Mouse (Mus musculus): ENCODE measurements around the gene Cwc27.

Gene Cwc27

DNA sequence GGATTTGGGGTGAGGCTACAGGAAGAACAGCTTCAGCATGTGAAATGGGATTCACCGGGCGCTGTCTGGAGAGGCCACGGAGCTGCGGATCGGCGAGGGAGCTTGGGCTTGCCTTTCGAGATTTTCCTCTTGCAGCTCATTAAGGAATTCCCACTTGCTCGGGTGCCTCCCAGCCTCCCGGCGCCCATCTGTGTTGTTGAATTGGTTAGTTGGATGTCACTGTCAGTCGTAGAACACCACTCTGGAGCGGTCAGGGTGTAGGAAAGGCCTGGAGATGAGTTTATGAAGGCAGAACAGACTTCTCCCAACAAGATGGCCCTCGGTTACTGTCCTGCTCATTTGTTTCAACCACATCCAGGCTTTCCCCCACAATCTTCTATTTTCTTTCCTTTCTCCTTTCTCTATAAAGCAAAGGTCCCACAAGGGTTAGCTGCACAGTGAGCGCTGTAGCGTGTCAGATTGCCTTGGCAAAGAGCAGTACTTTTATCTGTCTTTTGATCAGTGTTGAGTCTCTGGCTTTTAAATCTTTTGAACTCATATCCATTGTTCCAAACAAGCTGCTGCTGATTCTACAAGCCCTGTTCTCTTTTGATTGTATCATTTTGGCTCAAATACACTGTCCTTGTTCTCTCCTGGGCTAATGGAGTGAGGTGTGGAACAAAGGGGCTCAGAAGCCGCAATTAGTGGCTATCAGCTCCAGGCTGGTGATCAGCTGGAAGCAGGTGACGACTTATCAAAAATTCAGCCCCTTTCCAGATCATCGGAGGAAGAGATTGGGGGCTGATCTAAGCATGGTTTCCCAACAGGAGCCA lies 200.7 kb downstream of the Cwc27 start:
- DNase-seq (ENCODE audit: low read depth in 1 of 2, low spot score in 2 of 2), result no peak

DNA sequence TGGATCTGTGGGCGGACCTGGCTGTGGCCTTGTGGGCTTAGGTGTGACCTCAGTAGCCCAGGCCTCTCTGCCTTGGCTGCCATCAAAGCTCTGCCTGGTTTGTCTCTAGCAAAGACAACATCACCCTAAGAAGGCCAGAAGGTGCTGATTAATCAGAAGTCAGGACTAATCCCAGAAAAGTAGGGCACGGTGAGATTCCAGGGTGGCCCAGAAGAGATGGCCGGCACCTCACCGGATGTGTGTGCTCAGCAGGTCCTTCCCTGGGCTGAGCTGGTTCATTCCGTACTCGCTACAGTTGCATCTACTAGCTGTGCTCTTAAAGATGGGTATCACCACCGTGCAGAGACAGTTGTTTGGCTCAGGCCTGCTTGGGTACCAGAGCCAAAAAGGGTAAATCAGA lies 201.8 kb downstream of the Cwc27 start:
- DNase-seq (ENCODE audit: low read depth in 1 of 2, low spot score in 2 of 2), result no peak

GRCm38 (mm10) chr13:104611296-104611695 lies 205.6 kb downstream of the Cwc27 start:
- DNase-seq (ENCODE audit: low read depth in 1 of 2, low spot score in 2 of 2), result no peak

DNA sequence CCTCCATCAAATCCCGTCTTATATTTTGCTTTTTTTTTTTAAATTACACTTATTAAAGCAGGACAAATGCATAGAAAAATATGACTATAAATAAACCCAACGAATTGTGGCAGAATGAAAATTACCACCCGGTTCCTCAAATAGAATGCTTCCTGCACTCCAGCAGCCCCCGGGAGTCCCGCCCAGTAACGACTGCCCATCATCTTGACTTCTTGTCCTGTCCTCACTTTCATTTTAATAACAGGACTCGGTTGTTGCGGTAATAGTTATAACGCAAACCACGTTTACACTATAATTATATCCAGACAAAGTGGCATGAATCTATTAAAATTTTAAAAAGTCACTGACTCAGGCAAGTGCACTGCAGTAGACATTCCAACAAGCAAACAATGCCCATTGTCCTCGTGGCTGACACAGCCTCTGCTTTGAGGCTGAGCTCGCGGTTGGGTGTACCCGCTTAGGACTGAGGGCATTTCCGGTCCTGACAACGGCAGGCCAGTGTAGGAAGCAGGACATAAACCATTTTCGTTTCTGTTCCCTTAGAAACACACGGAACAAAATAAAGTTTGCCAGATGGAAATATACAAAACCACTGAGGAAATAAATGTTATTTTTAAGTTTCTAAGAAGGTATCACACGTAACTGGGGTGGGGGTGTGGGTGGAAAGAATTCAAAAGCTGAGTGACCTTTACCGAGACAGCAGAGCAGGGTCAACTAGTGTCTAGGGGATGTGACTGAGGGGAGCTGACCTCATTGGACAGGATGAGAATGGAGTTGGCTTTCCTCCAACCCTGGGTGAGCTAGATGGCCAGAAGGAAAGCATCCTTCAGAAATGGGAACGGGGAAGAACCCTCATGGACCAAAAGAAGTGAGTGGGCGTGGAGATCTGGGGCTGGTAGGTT lies 206.5 kb downstream of the Cwc27 start:
- peak; percentile 50 to 60 for DNase-seq (ENCODE audit: low read depth in 1 of 2, low spot score in 2 of 2)

DNA sequence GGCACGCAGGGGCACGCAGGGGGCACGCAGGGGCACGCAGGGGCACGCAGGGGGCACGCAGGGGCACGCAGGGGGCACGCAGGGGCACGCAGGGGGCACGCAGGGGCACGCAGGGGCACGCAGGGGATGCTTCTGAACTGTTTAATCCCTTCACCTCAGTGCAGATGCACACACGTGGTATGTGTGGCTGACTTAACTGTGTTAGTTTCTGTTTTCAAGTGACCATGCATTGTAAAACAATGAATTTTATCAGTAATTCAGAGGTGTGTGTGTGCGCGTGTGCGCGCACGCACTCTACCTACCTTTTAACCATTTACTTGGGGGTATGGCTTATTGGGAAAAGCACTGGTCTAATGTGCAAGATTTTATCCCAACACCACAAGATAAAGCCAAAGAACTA lies 208.4 kb downstream of the Cwc27 start:
- DNase-seq (ENCODE audit: low read depth in 1 of 2, low spot score in 2 of 2), result no peak

GRCm38 (mm10) chr13:104606786-104607580 lies 210.0 kb downstream of the Cwc27 start:
- DNase-seq (ENCODE audit: low read depth in 1 of 2, low spot score in 2 of 2), result peak in 1 of 2 experiments; percentile 41

DNA sequence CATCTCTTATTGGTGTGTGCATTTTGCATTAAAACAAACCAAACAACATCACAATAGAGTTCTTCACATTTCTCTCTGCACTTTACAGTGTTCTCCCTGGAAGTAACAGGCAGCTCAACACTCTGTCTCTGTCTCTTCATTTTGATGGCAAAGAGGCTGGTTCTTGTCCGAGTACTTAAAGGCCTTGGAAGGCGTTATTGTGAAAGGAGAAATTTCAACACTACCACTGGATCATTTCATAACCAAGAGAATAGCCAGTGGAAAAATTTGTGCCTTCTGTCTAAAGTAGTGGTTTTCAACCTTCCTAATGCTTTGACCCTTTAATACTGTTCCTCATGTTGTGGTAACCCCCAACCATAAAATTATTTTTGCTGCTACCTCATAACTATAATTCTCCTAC lies 211.8 kb downstream of the Cwc27 start:
- DNase-seq (ENCODE audit: low read depth in 1 of 2, low spot score in 2 of 2), result no peak

- no peak for DNase-seq (ENCODE audit: low read depth in 1 of 2, low spot score in 2 of 2)
These were observed 214.7 kb downstream of the Cwc27 start for GRCm38 (mm10) chr13:104602197-104602596.

DNA sequence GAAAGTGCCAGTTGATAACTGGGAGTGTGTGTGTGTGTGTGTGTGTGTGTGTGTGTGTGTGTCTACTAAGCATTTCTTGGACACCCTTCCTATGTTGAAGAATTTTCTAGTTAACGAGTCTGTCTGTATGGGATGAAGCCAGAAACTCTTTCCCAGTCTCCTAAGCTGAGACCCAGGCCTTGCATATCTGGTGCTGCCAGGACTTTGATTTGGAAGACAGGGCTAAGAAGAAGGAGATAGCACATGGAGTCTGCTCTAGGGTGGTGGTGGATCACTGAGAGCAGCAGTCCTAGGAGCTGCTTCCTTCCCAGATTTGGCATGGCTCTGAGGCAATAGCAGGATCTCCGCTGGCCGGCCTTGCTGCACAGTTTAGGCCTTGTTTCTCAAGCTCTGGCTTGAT lies 215.2 kb downstream of the Cwc27 start:
- no peak for DNase-seq (ENCODE audit: low read depth in 1 of 2, low spot score in 2 of 2)

DNA sequence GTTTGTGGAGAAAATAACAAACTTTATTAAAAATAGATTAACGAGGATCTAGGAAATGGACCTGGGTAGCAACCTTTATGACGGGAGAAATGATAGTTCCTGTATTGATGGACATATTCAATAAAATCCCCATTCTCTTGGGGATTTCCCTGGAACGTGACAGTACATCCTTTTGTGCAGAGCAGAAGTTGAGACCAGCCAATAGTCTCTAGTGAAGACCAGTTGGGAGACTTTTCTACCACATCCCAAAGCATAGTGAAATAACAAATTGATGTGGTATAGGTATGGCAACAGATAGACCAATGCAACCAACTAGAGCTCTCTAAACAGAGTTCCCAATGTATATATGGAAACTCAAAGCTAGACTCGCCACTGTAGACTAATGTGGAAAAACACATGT lies 220.7 kb downstream of the Cwc27 start:
- no peak for DNase-seq (ENCODE audit: low read depth in 1 of 2, low spot score in 2 of 2)

DNA sequence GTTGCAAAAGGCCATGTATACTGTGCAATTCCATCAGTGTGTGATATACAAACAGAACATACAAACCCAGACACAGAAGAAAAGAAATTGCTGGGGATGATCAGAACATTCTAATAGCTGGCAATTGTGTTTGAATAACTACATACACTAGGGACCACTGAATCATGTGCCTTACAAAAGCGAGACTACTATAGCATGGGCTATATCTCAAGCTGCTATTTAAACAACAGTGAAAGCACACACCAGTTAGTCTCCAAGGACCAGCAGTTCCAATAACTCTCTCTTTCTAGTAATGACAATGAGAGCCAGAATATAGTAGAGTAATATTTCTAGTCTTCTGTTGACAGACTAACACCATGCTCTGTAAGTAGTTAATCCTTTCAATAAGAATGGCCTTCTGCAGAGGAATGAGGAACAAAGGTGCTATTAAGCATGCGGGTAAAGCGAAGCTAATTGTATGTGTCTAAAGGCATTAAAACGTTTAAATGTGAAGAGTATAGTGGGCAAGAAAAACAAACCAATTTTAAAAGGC lies 222.1 kb downstream of the Cwc27 start:
- no peak for DNase-seq (ENCODE audit: low read depth in 1 of 2, low spot score in 2 of 2)

GRCm38 (mm10) chr13:104590931-104591330 lies 226.0 kb downstream of the Cwc27 start:
- no peak for DNase-seq (ENCODE audit: low read depth in 1 of 2, low spot score in 2 of 2)

DNA sequence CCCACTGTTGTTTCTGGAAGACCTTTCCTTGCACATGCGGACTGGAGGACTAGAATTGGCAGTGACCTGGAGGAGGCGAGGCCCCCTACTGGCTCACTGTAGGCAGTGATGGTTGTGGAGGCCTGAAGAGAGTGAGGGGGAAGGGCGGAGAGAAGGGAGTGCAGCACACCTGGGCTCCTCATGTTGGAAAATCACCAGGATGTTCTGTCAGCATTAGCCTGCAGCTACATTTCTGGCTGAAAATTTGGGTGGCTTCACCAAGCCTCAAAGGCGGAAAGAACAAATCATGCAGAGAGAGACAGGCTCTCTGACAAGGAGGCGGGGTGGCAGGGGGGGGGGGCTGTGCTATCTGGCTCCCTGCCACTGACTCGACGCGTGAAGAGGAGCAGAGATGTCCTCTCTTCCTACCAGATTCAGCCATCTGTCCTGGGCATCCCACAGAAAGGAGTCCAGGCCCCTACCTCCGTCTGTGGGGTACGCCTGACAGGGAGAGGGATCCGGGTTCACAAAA lies 226.8 kb downstream of the Cwc27 start:
- no peak for DNase-seq (ENCODE audit: low read depth in 1 of 2, low spot score in 2 of 2)

- DNase-seq (ENCODE audit: low read depth in 1 of 2, low spot score in 2 of 2), result no peak
These were observed 228.6 kb downstream of the Cwc27 start for GRCm38 (mm10) chr13:104588383-104588782.

Data from monocyte, adult 2 months (primary cell).